Mouse (Mus musculus) urinary bladder, adult 2 months (tissue): ENCODE results near the gene Olfr98. TPM values are rescaled to one million over a fixed set of nuclear protein-coding genes. Genes with fewer than 3 reads are reported as not detected.

ENCODE experiments used
- polyA plus RNA-seq: library from polyadenylated mRNA; depleted of rRNA; stranded (reverse); fragments of >200 nt; gene quantifications from 2 replicates; pipeline ENCODE4 v1.2.3, GENCODE M21; 2012; rRNA removed

Gene Olfr98
- polyA plus RNA-seq, 1 experiment = not detected

Other genes with a start within 250 kb of the Olfr98 start
- gene Mog, start 240.4 kb downstream of the Olfr98 start, polyA plus RNA-seq = 0.11 and 0.18 TPM in 2 replicates
- gene Gabbr1, start 217.8 kb downstream of the Olfr98 start, polyA plus RNA-seq = 72.1 and 81.4 TPM in 2 replicates
- not detected in 2 replicates for gene Olfr90, start 175.2 kb downstream of the Olfr98 start, polyA plus RNA-seq
- gene Olfr91, start 165.5 kb downstream of the Olfr98 start, polyA plus RNA-seq = not detected in 2 replicates
- gene Olfr92, start 143.7 kb downstream of the Olfr98 start, polyA plus RNA-seq = not detected in 2 replicates
- not detected in 2 replicates for gene Olfr93, start 102.3 kb downstream of the Olfr98 start, polyA plus RNA-seq
- 0.52 and 1.0 TPM in 2 replicates for gene Ubd, start 69.9 kb downstream of the Olfr98 start, polyA plus RNA-seq
- not detected in 2 replicates for gene Olfr94, start 62.8 kb downstream of the Olfr98 start, polyA plus RNA-seq
- not detected in 2 replicates for gene Olfr95, start 50.6 kb downstream of the Olfr98 start, polyA plus RNA-seq
- gene Olfr96, start 43.6 kb downstream of the Olfr98 start, polyA plus RNA-seq = not detected in 2 replicates
- gene Olfr97, start 26.4 kb downstream of the Olfr98 start, polyA plus RNA-seq = not detected in 2 replicates
- gene H2-M3, start 6.5 kb upstream of the Olfr98 start, polyA plus RNA-seq = 12.3 and 13.0 TPM in 2 replicates
- gene Olfr99, start 19.7 kb upstream of the Olfr98 start, polyA plus RNA-seq = not detected in 2 replicates
- not detected in 2 replicates for gene Olfr101, start 40.6 kb upstream of the Olfr98 start, polyA plus RNA-seq
- not detected in 2 replicates for gene Olfr102, start 53.3 kb upstream of the Olfr98 start, polyA plus RNA-seq
- not detected in 2 replicates for gene Olfr103, start 75.9 kb upstream of the Olfr98 start, polyA plus RNA-seq
- not detected in 2 replicates for gene Olfr104-ps, start 95.8 kb upstream of the Olfr98 start, polyA plus RNA-seq
- not detected in 2 replicates for gene Olfr105-ps, start 115.3 kb upstream of the Olfr98 start, polyA plus RNA-seq
- gene Olfr106-ps, start 126.6 kb upstream of the Olfr98 start, polyA plus RNA-seq = not detected in 2 replicates
- gene Olfr107, start 135.5 kb upstream of the Olfr98 start, polyA plus RNA-seq = not detected in 2 replicates
- gene Olfr108, start 181.7 kb upstream of the Olfr98 start, polyA plus RNA-seq = not detected in 2 replicates
- not detected in 2 replicates for gene Olfr109, start 195.2 kb upstream of the Olfr98 start, polyA plus RNA-seq
- 0.35 and 0.47 TPM in 2 replicates for gene H2-M2, start 219.8 kb upstream of the Olfr98 start, polyA plus RNA-seq
- gene Olfr110, start 228.7 kb upstream of the Olfr98 start, polyA plus RNA-seq = not detected in 2 replicates
- 0.03 and 0.04 TPM in 2 replicates for gene Olfr111, start 244.3 kb upstream of the Olfr98 start, polyA plus RNA-seq